Mouse (Mus musculus): ENCODE results near the gene Lpp.

The Lpp gene

DNA sequence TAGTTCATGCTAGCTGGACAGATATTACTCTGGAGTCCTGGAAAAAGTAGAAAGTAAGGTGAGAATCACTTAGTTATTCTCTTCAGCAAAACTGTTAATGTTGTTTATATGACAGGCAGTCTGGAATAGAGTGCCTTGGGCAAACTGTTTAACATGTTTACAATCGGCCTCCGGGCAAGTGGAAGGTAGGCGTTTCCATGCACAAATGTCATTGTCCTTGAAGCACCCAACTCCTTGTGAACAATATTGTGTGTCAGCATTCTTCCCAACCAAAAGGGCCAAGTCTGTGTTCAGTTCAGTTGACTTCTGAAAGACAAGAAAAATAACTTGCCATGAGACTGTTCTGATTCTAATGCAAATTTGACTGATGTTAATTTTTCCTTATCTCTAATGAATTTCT lies 539.5 kb downstream of the Lpp start:
- no peak for DNase-seq (ENCODE audit: low spot score)

DNA sequence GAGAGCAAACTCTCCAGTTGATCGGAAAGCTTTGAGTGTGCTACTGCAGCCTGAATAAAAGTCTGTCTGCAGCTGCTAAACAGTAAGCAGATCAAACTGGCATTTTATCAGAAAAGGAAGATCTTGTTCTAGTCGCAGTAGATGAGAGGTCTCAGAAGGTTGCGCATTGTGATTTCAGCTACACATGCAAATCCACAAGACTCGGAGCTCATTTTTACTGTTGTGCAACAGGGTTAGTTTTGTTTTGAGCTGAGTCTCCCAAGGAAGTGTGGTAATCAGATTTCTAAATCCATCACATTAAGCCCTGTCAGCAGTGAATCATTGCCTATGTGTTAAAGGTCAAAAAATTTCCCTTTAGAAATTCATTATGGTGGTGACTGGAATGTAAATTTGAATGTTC lies 540.4 kb downstream of the Lpp start:
- no peak for DNase-seq (ENCODE audit: low spot score)

DNA sequence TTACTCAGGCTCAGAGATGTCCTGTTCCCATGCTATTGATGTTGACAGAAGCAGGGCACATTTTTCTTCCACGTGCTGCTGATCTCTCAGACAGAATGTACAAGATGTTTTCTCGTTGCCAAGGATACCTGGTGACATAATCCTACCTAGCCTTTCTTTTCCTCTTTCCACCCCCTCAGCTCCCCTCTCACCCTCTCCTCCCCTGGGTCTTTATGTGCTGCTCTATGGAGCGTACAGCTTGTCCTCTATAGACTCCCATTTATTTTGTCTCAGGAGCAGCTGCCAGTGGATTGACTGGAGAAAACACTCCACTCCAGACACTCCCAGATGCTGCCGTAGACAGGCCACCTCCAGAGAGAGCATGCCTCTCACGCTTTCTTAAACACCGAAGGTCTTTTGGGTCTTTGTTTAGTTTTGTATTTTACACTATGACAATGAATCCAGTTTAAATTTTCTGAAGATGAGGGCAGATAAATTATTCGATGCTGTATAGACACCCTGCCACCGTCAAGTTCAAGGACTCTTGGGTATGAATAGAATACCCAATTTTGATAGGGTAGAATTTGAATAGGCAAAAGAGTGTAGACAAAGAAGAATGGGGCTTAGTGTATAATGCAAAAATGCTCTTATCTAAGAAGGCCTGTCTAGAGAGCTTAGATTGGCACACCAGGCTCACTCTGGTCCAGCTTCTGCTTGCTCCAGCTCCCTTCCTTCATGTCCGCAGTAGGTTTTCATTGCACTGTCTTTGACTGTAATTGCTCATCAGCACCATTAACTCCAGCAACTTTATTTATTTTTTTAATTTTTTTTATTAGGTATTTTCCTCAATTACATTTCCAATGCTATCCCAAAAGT lies 548.2 kb downstream of the Lpp start:
- DNase-seq (ENCODE audit: low spot score), result no peak

DNA sequence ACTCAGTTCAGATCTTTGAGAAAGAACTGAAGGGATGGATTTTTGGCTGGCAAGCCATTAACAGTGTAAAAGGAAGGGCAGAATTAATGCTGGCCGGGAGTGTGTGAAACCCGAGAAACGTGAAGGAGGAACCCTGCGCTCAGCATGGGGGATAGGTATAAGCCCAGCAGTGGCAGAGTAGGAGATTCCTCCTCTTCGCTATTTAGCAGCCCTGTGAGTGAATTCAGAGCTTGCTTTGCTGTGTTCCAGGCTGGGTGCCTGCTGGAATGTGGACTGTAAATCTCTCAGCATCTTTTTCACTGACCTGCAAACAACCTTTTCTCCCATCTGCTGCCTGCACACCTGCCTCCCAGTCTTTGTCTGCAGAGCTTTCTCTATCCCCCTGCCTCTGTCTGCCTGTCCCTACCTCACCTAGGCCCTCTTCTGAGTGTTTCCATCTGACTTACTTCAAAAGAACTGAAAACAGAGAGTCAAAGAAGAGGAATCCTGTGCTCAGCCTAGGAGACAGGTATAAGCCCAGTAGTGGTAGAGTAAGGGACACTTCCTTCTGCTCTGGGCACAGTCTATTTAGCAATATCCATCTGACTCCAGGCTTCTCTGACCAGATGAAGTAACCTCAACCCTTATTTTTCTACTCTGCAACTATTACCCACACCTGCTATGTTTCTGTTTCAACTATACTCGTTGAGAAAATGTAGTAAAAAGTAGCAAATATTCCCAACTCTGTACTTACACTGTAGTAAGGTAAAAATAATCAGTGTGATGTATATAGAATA lies 550.4 kb downstream of the Lpp start:
- DNase-seq (ENCODE audit: low spot score), result no peak

DNA sequence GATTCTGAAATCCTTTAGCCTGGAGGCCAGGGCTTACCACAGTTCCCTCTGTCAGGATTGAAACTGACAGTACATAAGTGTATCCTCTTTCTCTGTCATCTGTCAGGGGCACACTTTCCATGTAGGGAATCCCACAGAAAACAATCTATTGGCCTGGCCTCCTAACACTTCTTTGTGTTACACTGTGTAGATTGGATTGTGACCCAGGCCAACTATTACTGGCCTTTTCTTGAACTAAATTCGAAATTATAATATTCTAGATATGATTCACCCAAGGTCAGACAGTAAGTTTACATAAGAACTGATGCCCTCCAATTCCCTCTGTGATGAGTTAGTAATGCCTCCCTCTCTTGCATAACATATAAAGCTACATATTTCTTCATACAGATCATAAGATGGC lies 553.0 kb downstream of the Lpp start:
- DNase-seq (ENCODE audit: low spot score), result no peak

DNA sequence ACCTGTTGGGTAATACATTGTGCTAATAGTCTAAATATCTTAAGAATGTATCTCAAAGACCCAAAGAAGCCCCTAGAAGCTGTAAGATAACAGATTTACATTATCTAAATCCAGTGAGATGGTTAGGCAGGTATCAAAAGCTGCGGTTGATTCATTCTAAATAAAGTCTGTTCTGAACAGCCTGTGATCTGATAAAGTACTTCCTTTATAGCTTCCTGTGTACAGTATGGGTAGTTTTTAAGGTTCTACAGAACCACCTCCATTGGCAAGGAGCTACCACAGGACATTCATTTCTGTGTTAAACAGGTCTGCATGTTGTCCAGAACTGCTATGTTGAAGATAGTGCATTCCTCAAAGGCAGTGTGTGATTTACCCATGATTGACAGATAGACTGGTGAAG lies 554.2 kb downstream of the Lpp start:
- DNase-seq (ENCODE audit: low spot score), result no peak

DNA sequence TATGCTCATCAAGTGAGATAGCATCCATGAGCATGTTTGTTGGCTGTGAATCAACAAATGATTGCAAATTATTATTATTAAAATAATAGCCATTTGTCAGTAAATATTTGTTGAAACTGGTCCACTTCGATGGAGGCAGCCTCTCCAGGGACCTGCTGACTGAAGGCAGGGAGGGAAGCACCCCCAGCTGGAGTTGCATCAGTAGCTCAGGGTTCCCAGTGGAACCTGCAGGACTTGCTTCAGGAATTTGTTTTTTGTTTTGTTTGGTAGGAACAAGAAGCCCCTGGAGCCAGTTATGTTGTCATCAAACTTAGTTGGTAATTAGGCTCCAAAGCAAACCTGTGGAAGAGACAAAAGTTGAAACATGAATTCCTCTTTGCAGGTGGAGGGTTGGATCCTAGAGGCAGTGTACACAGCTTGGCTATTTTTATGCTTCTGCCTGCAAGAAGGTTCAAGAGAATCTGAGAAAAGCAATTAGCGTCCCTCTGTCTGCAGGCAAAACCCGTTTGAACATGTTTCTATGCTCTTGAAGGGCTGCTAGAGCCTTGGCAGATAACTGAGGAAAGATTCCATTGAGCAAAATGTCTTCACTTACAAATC lies 554.9 kb downstream of the Lpp start:
- DNase-seq (ENCODE audit: low spot score), result no peak

DNA sequence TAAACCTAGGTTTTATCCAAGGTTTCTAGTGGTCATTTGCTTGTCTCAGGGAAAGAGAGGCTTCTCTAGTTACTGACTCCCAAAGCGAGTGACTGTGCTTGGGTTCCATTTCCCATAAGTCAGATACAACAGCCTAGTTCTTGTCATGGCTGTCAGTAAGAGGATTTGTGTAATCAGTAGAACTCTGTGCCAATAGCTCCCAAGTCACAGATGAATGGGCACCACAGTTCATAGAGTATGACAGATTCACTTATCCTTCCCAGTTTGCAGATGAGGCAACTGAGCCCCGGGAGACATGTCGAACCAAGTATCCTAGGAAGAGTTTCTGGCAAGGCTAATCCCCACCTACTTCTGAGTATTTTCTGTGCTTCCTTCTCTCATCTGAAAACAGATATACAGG lies 556.0 kb downstream of the Lpp start:
- no peak for DNase-seq (ENCODE audit: low spot score)

DNA sequence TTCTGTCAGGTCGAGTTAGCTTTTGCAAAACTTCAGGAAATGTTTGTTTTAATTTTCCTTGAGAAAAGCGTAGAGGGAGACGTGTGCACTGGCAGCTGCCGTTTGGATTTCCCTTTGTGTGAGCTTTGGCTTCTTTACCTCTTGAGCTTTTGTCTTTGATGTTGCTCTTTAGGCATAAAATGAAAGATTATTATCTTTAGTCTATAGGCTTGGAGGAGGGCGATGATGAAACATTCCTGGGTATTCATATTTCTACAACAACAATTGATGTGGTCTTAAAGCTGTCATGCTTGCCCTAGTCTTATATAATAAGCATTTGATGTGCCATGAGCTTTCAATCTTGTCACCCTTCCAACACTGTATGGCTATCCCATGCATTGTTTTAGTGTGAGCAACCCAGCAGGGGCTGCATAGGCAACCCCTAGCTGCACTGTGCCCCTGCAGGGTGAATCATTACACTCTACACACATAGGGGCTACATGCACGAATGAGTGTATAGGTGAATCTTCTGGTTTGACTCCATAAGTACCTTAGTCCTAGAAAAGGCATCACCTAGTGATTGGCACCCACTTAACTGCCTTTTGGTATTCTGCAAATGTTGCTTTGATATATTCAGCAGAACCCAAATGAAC lies 556.9 kb downstream of the Lpp start:
- no peak for DNase-seq (ENCODE audit: low spot score)

DNA sequence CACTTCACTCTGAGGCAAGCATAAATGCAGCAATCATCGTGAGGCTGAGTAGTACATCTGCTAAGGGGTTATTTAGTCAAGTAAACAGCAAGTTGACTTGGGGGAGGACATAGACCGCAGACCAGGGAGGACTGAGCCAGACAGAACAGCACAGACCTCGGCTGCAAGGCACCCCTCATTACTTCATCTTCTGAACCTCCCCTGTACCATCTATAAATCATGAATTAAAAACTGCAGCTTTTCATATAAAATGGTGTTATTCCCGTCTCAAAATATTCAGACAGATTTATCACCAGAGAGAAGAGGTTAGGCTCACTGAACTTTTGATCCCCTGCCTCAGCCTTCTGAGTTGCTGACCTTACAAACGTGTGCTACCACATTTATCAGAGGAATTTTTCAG lies 558.6 kb downstream of the Lpp start:
- no peak for DNase-seq (ENCODE audit: low spot score)

DNA sequence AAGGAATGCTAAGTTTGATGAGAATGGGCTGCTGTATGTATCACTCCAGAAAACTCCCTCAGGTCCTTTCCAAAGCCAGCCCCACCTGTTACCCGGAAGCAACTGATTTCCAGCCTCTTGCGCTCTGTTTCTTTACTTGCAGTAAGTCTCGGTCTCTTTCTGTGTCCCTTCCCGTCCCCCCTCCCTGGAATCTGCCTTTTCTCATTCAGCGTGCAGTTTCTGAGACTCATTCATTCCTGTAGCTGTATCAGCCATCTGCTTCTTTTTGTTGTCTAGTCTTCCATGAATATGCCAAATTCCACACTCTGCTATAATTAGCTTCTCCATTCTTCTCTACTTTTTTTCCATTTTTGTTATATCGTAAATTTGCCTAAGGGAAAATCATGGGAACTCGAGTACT lies 561.7 kb downstream of the Lpp start:
- DNase-seq (ENCODE audit: low spot score), result no peak

DNA sequence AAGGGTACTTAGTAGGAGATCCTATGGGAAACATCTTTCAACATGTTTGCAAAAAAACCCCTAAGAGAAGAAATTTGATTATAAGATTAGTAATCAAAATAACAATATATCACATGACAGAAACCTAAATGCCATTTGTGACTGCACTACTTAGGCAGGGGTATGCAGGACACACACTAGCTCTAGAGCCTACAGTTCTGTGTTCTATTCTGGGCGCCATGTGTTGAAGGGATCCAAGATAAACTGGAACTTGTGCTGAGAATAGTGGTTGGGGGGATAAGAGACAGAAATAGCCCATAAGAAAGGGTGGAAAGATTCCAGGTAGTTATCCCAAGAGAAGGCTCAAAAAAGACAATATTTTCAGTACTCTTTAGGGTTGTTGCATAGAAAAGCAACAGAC lies 565.4 kb downstream of the Lpp start:
- DNase-seq (ENCODE audit: low spot score), result no peak

DNA sequence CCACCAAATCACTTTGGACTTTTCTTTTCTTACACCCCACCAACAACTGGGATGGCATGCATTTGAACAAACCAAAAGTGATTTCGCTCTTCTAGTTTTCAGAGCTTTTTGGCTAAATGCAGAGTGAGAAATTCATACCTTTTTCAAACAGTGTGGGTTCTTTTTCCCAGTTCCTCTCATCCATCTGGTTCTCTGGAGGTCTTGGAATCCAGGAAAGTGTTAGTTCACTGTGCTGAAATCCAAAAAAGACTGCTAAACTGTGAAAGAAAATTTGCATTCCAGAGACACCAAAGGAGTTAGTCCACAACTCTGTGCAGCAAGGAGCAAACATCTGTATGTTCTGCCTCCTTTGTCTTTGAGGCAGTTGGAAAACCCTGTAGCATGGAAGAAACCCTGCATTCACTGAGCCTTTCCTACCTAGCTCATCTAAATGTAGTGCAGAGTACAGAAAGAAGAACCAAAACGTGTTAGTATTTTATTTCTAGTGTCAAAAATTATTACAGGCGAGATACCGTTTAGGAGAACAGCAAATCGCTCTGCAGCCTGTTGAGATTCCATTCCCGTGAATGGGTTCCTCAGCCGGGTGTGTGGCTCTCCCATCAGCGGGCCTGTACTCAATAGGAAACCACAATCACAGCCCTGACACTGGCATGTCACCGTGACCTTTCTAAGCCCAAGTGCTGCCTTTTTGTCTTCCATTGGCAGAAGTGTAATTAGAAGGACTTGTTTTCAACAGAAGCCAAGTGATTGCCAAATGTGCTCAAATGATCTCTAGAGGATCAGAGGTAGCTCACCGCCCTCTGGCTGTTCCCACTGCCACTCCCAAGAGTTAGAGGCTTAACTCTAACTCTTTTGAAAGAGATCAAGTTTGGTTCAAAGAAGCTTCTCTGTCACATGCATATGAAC lies 567.8 kb downstream of the Lpp start:
- DNase-seq (ENCODE audit: low spot score), result no peak

DNA sequence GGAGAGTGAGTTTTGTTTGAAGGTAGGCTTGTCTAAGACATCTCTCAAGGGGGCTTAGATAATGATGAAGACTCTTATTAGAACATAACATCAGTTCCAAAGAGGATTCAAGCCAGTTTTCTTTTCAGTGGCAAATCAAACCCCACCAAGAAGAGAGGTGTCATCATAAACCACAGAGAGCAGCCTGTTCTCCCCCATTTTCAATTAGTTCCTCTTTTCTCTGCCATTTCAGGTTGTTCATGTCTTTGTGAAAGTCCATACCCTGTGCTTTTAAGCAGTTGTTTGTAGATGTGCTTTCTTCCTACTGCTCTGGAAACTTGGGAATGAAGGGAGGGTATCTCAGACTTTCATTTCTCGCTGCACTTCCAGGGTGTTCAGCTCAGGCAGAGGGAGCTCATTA lies 571.0 kb downstream of the Lpp start:
- no peak for DNase-seq (ENCODE audit: low spot score)

DNA sequence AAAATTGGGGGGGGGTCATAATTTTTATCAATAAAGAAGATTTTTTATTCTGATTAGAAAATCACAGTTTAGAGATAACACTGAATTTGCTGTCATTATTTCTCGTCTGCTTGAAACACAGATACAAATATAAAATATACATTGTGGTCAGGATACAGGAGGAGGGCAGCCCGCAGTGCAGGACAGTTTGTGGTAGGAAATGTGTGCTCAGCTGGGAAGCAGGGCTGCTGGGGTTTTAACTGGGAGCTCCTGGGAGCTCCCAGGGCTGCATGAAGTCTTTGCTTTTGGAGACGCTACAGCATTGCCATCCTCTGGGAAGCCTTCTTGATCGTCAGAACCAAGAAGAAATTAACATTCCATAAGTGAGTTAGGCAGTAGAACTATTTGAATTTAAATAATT lies 571.8 kb downstream of the Lpp start:
- DNase-seq (ENCODE audit: low spot score), result no peak

DNA sequence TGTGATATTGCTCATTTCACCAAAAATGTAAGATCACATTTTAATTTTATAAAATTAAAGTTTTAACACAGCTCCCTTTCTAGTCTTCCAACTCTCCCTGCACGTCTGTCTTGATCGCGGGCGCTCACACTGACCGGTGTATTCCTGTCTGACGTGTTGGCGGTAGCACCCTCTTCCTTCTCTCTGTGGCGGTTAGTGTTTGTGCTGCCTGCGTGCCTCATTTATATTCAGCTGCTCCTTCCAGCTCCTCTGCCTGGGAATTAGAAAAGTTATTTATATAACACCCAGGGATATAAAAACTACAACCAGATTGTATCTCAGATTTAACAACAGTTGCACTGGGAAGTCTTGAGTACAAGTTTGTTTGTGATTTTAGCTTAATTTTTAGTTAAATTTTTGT lies 573.2 kb downstream of the Lpp start:
- no peak for DNase-seq (ENCODE audit: low spot score)

DNA sequence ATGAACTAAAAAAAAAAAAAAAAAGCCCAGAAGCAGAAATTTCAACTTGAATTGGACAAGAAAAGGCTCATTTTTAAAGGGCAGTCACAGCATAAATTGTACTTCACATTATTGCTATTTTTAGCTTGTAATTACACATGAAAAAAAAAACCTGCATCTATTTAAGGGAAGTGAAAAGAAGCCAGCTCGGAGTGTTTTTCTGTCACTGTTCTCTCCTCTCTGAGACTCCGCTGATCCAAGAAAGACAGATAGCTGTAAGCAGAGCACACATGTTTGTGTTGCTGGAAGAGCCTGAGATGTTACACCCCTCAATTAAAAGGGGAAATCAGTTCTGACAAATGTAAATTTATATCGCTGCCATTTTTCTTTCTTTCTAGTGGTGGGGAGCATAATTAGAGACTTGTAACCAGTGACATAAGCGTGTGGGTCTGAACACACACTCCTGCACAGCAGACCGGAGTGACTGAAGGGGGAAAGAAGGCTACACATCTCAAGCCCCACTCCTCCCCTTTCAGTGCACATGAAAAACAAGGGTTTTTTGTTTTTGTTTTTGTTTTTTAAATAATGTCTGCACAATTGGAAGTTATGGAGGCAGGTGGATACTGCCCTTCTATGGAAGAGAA lies 579.8 kb downstream of the Lpp start:
- no peak for DNase-seq (ENCODE audit: low spot score)

DNA sequence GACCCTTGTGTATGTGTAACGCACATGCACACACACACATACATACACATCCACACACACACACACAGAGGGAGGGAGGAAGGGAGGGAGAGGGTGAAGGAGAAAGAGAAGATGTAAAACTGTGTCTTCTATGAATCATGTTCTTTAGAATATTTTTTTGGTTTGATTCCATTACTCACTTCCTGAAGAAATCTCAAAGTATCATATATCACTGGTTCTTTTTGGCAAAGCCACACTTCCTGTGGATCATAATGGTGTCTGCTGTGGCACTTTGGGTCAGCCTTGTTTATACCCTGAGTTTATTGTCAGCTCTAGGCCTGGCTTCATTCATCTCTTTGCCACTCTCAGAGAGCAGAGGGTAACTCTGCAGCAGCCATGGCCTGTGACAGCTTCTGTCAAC lies 584.5 kb downstream of the Lpp start:
- DNase-seq (ENCODE audit: low spot score), result no peak

DNA sequence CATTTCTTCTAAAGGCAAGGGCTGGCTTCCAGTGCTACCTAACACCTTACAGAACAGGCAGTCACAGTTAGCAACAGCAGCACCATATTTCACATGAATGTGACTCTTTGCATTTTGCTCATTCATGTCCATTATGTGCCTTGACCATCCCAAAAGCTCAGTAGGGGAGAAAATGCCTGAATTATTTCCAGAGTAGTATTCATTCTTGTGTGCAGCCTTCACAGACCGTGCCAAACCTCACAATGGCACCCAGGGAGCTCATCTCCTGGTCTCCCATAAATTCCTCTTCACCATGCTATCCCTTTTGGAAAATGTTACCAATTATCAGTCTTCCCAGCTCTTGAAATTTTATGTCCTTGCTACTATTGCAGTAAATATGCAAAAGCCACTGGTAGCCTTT lies 584.9 kb downstream of the Lpp start:
- DNase-seq (ENCODE audit: low spot score), result no peak

DNA sequence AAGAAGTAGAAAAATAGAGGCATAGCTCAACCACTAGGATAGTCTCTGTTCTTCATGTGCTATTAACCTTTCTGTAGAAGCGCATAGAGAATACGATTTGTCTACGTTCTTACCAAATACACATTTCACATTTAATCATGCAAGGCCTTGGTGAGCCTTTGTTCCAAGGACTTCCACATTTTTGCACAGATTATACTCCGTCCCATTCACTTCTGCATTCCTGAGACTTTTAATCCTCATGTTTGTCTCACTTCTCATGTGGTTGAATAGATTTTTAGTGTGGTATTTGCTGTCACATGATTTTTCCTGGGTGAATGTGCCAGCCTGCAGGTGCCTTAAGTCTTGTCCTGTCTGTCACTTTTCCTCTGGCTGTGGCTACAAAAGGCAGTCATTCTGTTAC lies 586.1 kb downstream of the Lpp start:
- no peak for DNase-seq (ENCODE audit: low spot score)

DNA sequence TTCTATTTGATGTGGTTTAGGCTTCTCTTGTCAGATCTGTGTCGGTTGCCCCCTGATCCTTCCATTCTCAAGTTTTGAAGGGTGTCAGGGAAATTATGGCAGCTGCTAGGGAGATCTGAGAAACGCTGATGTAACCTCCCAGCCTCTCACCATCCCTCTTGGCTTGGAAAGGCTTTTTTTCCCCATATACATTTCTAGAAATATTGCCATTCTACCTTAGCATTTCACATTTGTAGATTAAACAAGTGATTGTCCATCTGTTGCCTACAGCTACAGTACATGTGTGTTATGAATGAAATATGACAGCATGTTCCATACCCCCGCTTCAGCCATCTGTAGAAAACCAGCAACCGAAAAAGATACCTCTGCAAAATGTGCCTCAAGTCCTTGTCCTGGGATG lies 589.5 kb downstream of the Lpp start:
- DNase-seq (ENCODE audit: low spot score), result no peak
